Mouse (Mus musculus) c-Kit-positive CD71-positive TER-119-positive erythroid progenitor cells, embryonic 14.5 days (primary cell): ENCODE measurements around the gene Ccdc7a.

ENCODE experiments used
- DNase-seq: peaks from one replicate; pipeline ENCODE4 v3.0.0-alpha.2; 2013; ENCODE audit warnings: low spot score

Ccdc7a gene

DNA sequence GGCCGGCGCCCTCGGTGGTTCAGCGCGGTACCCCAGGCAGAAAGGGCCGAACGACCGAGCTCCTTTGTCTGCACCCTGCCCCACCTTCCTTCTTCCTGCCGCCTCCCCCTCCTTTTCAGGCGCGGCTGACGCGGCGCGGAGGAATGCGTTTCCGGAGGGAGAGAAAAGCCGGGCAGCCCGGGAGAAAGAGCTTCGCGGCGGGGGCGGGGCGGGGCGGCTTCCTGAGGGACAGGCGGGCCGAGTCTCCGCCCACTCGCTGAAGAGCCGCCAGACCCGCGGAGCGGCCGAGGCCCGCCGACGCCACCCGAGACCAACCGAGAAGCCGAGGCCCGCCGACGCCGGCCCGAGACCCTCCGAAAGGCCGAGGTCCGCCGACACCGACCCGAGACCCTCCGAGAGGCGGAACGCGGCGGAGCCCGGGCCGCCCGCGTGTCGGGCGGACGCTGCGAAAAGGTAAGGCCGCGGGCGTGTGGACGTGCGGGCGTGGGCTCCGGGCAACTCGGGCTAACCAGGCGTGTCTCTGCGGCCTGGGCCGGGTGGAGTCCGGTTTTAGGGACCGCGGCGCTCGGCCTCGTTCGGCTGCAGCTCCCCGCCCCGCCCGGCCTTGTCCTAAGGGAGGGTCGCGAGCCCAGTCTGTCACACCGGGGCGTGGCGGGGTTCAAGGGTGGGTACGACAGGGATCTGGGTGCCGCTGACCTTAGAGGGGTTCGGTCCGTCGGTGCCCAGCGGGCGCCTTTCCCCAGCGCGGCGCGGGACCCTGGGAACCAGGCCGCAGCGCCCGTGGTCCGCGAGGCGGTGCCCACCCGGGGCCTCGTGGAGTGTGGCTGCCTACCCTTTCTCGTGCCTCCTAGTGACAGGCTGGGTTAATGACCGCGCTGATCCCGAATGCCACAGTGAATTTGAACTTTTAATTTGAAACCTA is 379.5 kb downstream of the Ccdc7a start, which contains the start of gene Itgb1:
TSS of gene Itgb1 (plus strand) at position 148 of the 922 bp plus-strand sequence.
- peak; percentile 85 for DNase-seq

DNA sequence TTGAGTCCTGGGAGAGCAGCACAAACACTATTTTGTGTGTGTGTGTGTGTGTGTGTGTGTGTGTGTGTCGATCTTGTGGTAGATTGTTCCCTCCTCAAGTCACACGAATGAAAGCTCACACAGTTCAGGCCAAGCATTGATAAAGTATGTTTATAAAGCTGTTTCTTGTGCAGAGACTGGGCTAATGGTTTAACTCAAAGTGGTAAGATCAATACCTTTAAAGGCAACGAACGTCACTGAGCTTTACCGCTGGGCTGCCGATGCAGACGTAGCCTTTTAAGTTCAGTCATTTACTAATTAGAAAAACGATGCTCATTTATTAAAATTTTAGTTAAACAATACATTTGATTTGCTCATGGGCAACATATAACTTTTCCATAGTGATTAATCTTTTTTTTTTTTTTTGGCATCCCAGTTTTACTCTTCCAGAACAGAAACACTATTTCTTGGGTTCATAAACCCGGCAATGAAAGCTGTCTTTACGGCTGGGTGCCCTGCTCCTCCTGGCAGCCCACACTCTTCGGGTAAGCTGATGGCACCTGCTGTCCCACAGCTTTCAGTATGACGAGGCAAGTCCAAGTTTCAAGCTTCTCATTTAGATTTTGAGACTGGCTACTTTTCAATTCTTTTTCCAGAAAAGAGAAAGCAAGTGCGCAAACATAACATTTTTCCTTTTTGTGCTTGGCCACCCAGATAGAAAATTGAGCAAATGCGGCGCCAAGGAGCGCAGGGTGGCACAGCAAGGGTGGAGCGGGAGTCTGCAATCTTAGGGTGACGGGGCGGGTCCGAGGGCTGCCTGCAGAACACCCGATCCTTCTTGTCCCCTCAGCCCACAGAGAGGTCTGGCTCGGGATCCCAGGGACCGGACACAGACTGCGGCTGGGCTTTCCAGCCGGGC is 380.5 kb downstream of the Ccdc7a start:
- no peak for DNase-seq
